Mouse (Mus musculus): ENCODE data around the gene Tenm1. TPM values are rescaled to one million over a fixed set of nuclear protein-coding genes. Genes with fewer than 3 reads are reported as not detected.

Gene Tenm1
- not detected for total RNA-seq (2023)

DNA sequence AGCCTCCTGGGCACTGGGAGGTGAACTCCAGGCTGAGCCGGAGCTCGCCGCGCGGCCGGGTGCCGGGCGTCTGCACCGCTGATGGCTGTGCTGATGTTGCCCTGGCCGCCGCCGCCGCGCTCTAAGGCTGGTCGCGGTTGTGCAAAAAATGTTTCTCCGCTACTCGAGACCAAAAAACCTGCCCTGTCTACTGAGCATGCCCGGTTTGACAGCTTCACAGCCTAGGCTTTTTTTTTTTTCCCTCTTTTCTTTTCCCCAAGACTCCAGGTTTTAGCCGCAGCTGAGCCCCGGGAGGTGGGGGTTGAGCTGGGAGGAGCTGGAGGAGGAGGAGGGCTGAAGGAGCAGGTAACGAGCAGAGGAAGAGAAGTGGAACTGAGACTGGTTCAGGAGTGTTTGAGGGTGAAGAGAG, at the start of gene Tenm1:
Tenm1 (minus strand) TSS at position 272 of the 409 bp plus-strand sequence.

GRCm38 (mm10) chrX:42502291-42503043, 926.5 kb downstream of the Tenm1 start, which contains the start of gene Sh2d1a:
Sh2d1a (plus strand) TSS chrX:42502453.

GRCm38 (mm10) chrX:42489446-42489845, 939.5 kb downstream of the Tenm1 start, which contains the start of gene Tex13c2:
Tex13c2 (plus strand) TSS chrX:42489691.

Other genes with a start within 250 kb of the Tenm1 start
- gene Tex13c1, start 162.0 kb upstream of the Tenm1 start, total RNA-seq (2023): not detected